Mouse (Mus musculus): ENCODE measurements around the gene Ulk4. TPM values are rescaled to one million over a fixed set of nuclear protein-coding genes. Genes with fewer than 3 reads are reported as not detected.

Gene Ulk4
- total and polyA plus RNA-seq, 3 experiments: 0.18 to 2.3 (median 0.30) TPM

DNA sequence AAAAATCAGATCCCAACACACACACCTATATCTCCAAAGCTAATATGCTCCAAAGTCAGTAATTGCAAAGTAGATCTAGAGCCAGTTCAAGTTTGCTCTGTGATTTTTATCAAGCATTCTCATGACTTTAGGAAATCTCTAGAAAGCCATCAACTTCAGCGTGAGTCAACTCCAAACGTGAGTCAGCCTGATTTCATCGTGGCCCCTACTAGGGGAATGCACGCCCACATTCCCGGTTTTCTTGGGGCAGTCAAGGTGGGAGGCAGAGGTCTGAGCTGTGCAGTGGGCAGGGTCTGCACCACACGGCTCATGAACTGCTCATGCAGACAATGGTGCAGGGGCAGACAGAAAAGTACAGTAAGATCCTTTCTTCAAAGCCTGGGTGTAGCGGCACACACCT is 271.0 kb downstream of the Ulk4 start:
- intact Hi-C loops (cut with DNase I): no loop called here

GRCm38 (mm10) chr9:121001681-121002540 is 275.1 kb downstream of the Ulk4 start:
- no peaks in the 10 kb centered on the region for H3K36me3 ChIP-seq (ENCODE audit: control insufficient read depth, insufficient read depth, low read length)
- DNase-seq: no peak
- WGBS: 69% methylated on average over 15 of the region's 15 CpGs
- peaks cover 5% of the 10 kb centered on the region for H3K4me1 ChIP-seq (ENCODE audit: control insufficient read depth, insufficient read depth, low read length)
- no peaks in the 10 kb centered on the region for H3K79me2 ChIP-seq (replicated peaks; ENCODE audit: control insufficient read depth, insufficient read depth, low read length)
- no peaks in the 10 kb centered on the region for H3K27me3 ChIP-seq (ENCODE audit: control insufficient read depth, insufficient read depth, low read length)
- intact Hi-C loops (cut with DNase I): no loop called here
- no peak overlapping the region for H3K4me3 ChIP-seq
- TF ChIP-seq CTCF (IDR thresholded peaks at IDR 0.05): no peak
- no peak for TF ChIP-seq EP300 (IDR thresholded peaks at IDR 0.05; ENCODE audit: insufficient read depth, low read depth, low read length)
- no peak for TF ChIP-seq POLR2A (IDR thresholded peaks at IDR 0.05; ENCODE audit: insufficient read depth, low read depth, low read length)
- no peak overlapping the region for H3K9ac ChIP-seq (ENCODE audit: low read depth, low read length)
- H3K27ac ChIP-seq: no peak overlapping the region

More for the DNA sequence above, 271.0 kb downstream of the Ulk4 start:
- WGBS: 75% methylated on average over 7 of the region's 7 CpGs
- no peak for DNase-seq
- Histone ChIP-seq H3K27ac (no peak overlapping the region), H3K27me3 (ENCODE audit: control insufficient read depth, insufficient read depth, low read length) (no peaks in the 10 kb centered on the region), H3K4me3 (no peak overlapping the region), H3K36me3 (ENCODE audit: control insufficient read depth, insufficient read depth, low read length) (no peaks in the 10 kb centered on the region), H3K79me2 (replicated peaks; ENCODE audit: control insufficient read depth, insufficient read depth, low read length) (no peaks in the 10 kb centered on the region), H3K4me1 (ENCODE audit: control insufficient read depth, insufficient read depth, low read length) (peaks cover 2% of the 10 kb centered on the region), H3K9ac (ENCODE audit: low read depth, low read length) (no peak overlapping the region)
- no peak for TF ChIP-seq POLR2A (IDR thresholded peaks at IDR 0.05; ENCODE audit: insufficient read depth, low read depth, low read length)
- TF ChIP-seq CTCF (IDR thresholded peaks at IDR 0.05): no peak
- TF ChIP-seq EP300 (IDR thresholded peaks at IDR 0.05; ENCODE audit: insufficient read depth, low read depth, low read length): no peak

- intact Hi-C loops (cut with DNase I): no loop called here
- Histone ChIP-seq H3K79me2 (replicated peaks; ENCODE audit: control insufficient read depth, insufficient read depth, low read length) (no peaks in the 10 kb centered on the region), H3K27ac (no peak overlapping the region), H3K27me3 (ENCODE audit: control insufficient read depth, insufficient read depth, low read length) (no peaks in the 10 kb centered on the region), H3K4me3 (no peak overlapping the region), H3K4me1 (ENCODE audit: control insufficient read depth, insufficient read depth, low read length) (peaks cover 5% of the 10 kb centered on the region), H3K36me3 (ENCODE audit: control insufficient read depth, insufficient read depth, low read length) (no peaks in the 10 kb centered on the region), H3K9ac (ENCODE audit: low read depth, low read length) (no peak overlapping the region)
- 36% methylated on average over 7 of the region's 7 CpGs for WGBS
- TF ChIP-seq CTCF (IDR thresholded peaks at IDR 0.05) (no peak), EP300 (IDR thresholded peaks at IDR 0.05; ENCODE audit: insufficient read depth, low read depth, low read length) (no peak)
- no peak for DNase-seq
Measured at GRCm38 (mm10) chr9:121000641-121001320, 276.2 kb downstream of the Ulk4 start.

DNA sequence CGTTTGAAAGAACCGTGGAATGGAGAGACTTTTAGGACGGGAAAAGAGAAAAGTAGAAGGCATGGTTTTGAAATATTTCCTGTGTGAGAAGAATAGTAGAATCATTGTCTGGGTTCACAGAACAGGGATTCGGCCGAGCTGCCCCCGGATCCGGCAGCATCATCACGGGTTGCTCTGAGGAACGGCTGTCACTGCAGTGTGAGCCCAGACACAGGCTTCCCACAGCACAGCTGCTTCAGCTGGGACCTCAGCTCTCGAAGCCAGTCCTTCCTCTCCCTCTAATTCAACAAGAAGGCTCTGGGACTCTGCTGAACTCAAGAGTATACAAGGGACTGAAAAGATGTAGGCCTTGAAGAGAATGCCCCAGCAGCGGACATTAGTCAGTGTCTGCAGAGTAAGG is 278.3 kb downstream of the Ulk4 start:
- intact Hi-C loops (cut with DNase I): no loop called here
- TF ChIP-seq EP300 (IDR thresholded peaks at IDR 0.05; ENCODE audit: insufficient read depth, low read depth, low read length): no peak
- DNase-seq: no peak
- no peak overlapping the region for H3K4me3 ChIP-seq
- no peaks in the 10 kb centered on the region for H3K79me2 ChIP-seq (replicated peaks; ENCODE audit: control insufficient read depth, insufficient read depth, low read length)
- no peak overlapping the region for H3K27ac ChIP-seq
- WGBS: 48% methylated on average over 11 of the region's 11 CpGs
- no peak overlapping the region for H3K9ac ChIP-seq (ENCODE audit: low read depth, low read length)
- H3K4me1 ChIP-seq (ENCODE audit: control insufficient read depth, insufficient read depth, low read length): peaks cover 6% of the 10 kb centered on the region
- H3K27me3 ChIP-seq (ENCODE audit: control insufficient read depth, insufficient read depth, low read length): no peaks in the 10 kb centered on the region
- no peaks in the 10 kb centered on the region for H3K36me3 ChIP-seq (ENCODE audit: control insufficient read depth, insufficient read depth, low read length)

GRCm38 (mm10) chr9:120994223-120995155 is 282.5 kb downstream of the Ulk4 start:
- DNase-seq: peak in 1 of 2 experiments; percentile 32
- no peak overlapping the region for H3K9ac ChIP-seq (ENCODE audit: low read depth, low read length)
- TF ChIP-seq EP300 (IDR thresholded peaks at IDR 0.05; ENCODE audit: insufficient read depth, low read depth, low read length) (no peak), CTCF (IDR thresholded peaks at IDR 0.05) (no peak), POLR2A (IDR thresholded peaks at IDR 0.05; ENCODE audit: insufficient read depth, low read depth, low read length) (no peak)
- H3K27me3 ChIP-seq (ENCODE audit: control insufficient read depth, insufficient read depth, low read length): no peaks in the 10 kb centered on the region
- no peak overlapping the region for H3K4me3 ChIP-seq
- no peak overlapping the region for H3K27ac ChIP-seq
- no peaks in the 10 kb centered on the region for H3K36me3 ChIP-seq (ENCODE audit: control insufficient read depth, insufficient read depth, low read length)
- H3K4me1 ChIP-seq (ENCODE audit: control insufficient read depth, insufficient read depth, low read length): peaks cover 4% of the 10 kb centered on the region
- WGBS: 60% methylated on average over 15 of the region's 15 CpGs
- no peaks in the 10 kb centered on the region for H3K79me2 ChIP-seq (replicated peaks; ENCODE audit: control insufficient read depth, insufficient read depth, low read length)
- intact Hi-C loops (cut with DNase I): no loop called here
